Mouse (Mus musculus) limb, embryonic 10.5 days (tissue): ENCODE measurements around the gene Rhoa. TPM values are rescaled to one million over a fixed set of nuclear protein-coding genes. Genes with fewer than 3 reads are reported as not detected.
"Not testable (repeated sequence)": the region's sequence is repeated elsewhere in the genome, so short reads cannot be mapped to it uniquely, and the experiment has no call there.

Source experiments
- DNase-seq: peaks from one replicate; pipeline ENCODE4 v3.0.0-alpha.2; 2017; ENCODE audit warnings: low spot score
- H3K27ac ChIP-seq: fragments of 300-500 bp; sonication (generic); 2 replicates; pipeline ENCODE4 v1.5.1; 2016; ENCODE audit warnings: mild to moderate bottlenecking
- H3K27me3 ChIP-seq: fragments of 300-500 bp; sonication (generic); 2 replicates; pipeline ENCODE4 v1.6.1; 2016; ENCODE audit warnings: low read depth, mild to moderate bottlenecking; ENCODE audit not compliant: poor library complexity, severe bottlenecking
- H3K36me3 ChIP-seq: fragments of 300-500 bp; sonication (generic); 2 replicates; pipeline ENCODE4 v1.6.1; 2016; ENCODE audit warnings: mild to moderate bottlenecking, moderate library complexity
- H3K4me1 ChIP-seq: fragments of 300-500 bp; sonication (generic); 2 replicates; pipeline ENCODE4 v1.6.1; 2016
- H3K4me3 ChIP-seq: fragments of 300-500 bp; sonication (generic); 2 replicates; pipeline ENCODE4 v1.5.1; 2016; ENCODE audit warnings: mild to moderate bottlenecking, moderate library complexity
- H3K9me3 ChIP-seq: fragments of 300-500 bp; sonication (generic); replicated peaks from 2 replicates; pipeline ENCODE4 v1.6.1; 2016; ENCODE audit warnings: mild to moderate bottlenecking
- WGBS: fragments of 180-500 bp; shearing (Covaris S2); methylation state at CpG from one replicate; pipeline ENCODE4 v1.1.7; 2016; 5-methylcytosine and 5-hydroxymethylcytosine counted together
- polyA plus RNA-seq: library from polyadenylated mRNA; unstranded; fragments of >200 nt; fragmentation: Nextera tagmentation; extraction: Ambion mirVana; gene quantifications from 2 replicates; pipeline ENCODE4 v1.2.1, GENCODE M21; 2016

Rhoa gene
- polyA plus RNA-seq, 1 experiment from 2014 or later, result 246 TPM

- 24% methylated on average over 18 of the region's 18 CpGs for WGBS
These were observed 9.2 kb upstream of the Rhoa start, which contains the start of gene Amt for GRCm38 (mm10) chr9:108296453-108297355. Gene Amt (plus strand): TSS chr9:108296853.

DNA sequence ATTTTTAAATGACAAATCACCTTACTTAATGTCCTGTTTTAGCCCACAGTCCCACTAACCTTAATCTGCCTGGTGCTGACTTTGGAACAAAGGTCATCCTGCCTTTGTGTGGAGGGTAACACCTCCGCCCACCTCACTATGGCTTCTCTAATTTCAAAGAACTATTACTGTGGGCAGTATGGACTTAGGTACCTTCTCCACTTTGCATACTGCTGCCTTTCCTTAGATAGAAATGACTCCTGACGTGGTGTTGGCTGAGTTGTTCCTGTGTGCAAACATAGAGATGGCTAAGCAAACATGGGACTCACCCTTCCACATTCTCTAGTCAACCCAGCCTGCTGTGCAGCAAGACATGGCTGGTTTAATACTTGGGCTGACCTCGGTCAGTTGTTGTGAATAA, 4.1 kb upstream of the Rhoa start:
- peaks cover 52% of the 10 kb centered on the region for H3K36me3 ChIP-seq
- 76% methylated on average over 3 of the region's 3 CpGs for WGBS
- H3K27me3 ChIP-seq, result no peaks in the 10 kb centered on the region
- H3K9me3 ChIP-seq, result no peaks in the 10 kb centered on the region
- H3K27ac ChIP-seq, result no peak overlapping the region
- H3K4me1 ChIP-seq, result peaks cover 15% of the 10 kb centered on the region
- no peak for DNase-seq
- H3K4me3 ChIP-seq, result no peak overlapping the region

More at GRCm38 (mm10) chr9:108296453-108297355, 9.2 kb upstream of the Rhoa start, which contains the start of gene Amt:
- peaks cover 17% of the 10 kb centered on the region for H3K4me1 ChIP-seq
- no peaks in the 10 kb centered on the region for H3K27me3 ChIP-seq
- peak within 1 kb of the TSS; percentile 77 for H3K27ac ChIP-seq
- peaks cover 48% of the 10 kb centered on the region for H3K36me3 ChIP-seq
- peak within 1 kb of the TSS; percentile 51 for H3K4me3 ChIP-seq
- H3K9me3 ChIP-seq, result no peaks in the 10 kb centered on the region
- peak; percentile 57 for DNase-seq

- no peak overlapping the region for H3K27ac ChIP-seq
- DNase-seq, result no peak
- no peaks in the 10 kb centered on the region for H3K9me3 ChIP-seq
- H3K4me3 ChIP-seq, result peak overlapping the region; percentile 96
- H3K36me3 ChIP-seq, result peaks cover 45% of the 10 kb centered on the region
- no peaks in the 10 kb centered on the region for H3K27me3 ChIP-seq
- peaks cover 25% of the 10 kb centered on the region for H3K4me1 ChIP-seq
- WGBS, result 88% methylated on average over 4 of the region's 4 CpGs
These were observed 1.2 kb upstream of the Rhoa start for GRCm38 (mm10) chr9:108304716-108305115.

DNA sequence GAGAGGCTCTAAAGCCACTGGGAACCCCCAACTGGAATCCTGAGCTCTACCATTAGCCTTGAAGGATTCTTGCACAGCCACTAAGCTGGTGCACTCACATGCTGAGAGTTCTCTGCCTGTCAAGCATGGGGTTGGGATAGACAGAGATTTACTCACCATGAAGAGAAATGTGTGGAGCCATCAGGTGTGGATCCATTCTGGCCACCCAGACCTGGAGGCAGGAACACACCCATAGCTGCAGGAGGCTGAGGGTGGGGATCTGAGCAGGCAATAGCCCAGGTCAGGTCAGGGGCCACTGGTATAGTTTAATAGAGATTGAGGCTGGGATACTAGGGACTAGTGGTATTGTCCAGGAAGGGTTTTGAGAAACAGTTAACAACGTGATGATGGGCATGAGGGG, 759 bp upstream of the Rhoa start:
- H3K4me3 ChIP-seq, result peak overlapping the region; percentile 96
- peaks cover 25% of the 10 kb centered on the region for H3K4me1 ChIP-seq
- H3K9me3 ChIP-seq, result no peaks in the 10 kb centered on the region
- DNase-seq, result no peak
- 9% methylated on average over 1 of the region's 1 CpGs for WGBS
- H3K36me3 ChIP-seq, result peaks cover 43% of the 10 kb centered on the region
- no peaks in the 10 kb centered on the region for H3K27me3 ChIP-seq
- H3K27ac ChIP-seq, result peak overlapping the region; percentile 97

DNA sequence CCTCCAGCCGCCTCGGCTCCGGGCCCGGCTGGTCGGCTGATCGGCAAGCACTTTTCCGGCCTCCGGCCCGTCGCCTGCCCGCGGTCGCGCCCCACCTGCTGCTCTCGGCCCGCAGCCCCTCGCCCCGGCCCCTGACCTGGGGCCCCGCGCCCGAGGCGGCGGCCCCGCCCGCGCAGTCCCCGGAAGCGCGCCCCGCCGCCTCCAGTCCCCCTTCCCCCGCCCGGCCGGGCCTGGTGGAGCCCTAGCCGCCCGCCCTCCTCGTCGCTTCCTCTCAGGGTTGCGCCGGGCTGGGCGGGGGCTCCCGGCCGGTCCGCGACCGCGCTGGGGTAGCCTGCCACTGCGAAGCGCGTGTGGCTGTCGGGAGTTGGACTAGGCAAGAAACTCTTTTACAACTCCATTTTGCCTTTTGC, 647 bp downstream of the Rhoa start:
- no peak for DNase-seq
- Histone ChIP-seq H3K4me1 (peaks cover 25% of the 10 kb centered on the region), H3K36me3 (peaks cover 31% of the 10 kb centered on the region), H3K27ac (peak overlapping the region; percentile 97), H3K9me3 (no peaks in the 10 kb centered on the region), H3K4me3 (peak overlapping the region; percentile 96), H3K27me3 (no peaks in the 10 kb centered on the region)
- WGBS, result under 1% methylated on average over 51 of the region's 51 CpGs

GRCm38 (mm10) chr9:108307021-108307807, 1.3 kb downstream of the Rhoa start:
- peak overlapping the region; percentile 96 for H3K4me3 ChIP-seq
- H3K27me3 ChIP-seq, result no peaks in the 10 kb centered on the region
- peak overlapping the region; percentile 97 for H3K27ac ChIP-seq
- 27% methylated on average over 12 of the region's 12 CpGs for WGBS
- no peaks in the 10 kb centered on the region for H3K9me3 ChIP-seq
- peaks cover 32% of the 10 kb centered on the region for H3K36me3 ChIP-seq
- DNase-seq, result no peak
- H3K4me1 ChIP-seq, result peaks cover 25% of the 10 kb centered on the region

GRCm38 (mm10) chr9:108308141-108308540, 2.2 kb downstream of the Rhoa start:
- Histone ChIP-seq H3K4me1 (peaks cover 25% of the 10 kb centered on the region), H3K27me3 (no peaks in the 10 kb centered on the region), H3K36me3 (peaks cover 25% of the 10 kb centered on the region), H3K4me3 (peak overlapping the region; percentile 96), H3K9me3 (no peaks in the 10 kb centered on the region), H3K27ac (no peak overlapping the region)
- DNase-seq, result no peak
- 81% methylated on average over 2 of the region's 2 CpGs for WGBS

DNA sequence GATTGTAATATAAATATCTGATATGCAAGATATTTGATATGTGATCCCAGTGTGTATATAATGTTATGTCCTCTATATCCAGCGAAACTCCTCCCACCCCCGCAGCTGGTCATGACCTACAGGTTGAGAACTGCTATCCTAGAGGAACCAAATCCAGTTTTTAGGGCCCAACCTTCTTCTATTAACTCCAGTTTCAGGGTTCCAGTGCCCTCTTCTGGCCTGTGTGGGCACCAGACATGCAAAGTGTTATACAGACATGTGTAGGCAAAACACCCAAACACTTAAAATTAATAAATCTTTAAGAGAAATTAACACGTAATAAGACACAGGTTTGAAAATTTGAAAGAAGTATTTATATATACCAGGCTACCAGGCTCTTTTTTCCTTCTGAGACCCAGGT, 11.6 kb downstream of the Rhoa start:
- peaks cover 84% of the 10 kb centered on the region for H3K36me3 ChIP-seq
- DNase-seq, result no peak
- no peaks in the 10 kb centered on the region for H3K9me3 ChIP-seq
- 95% methylated on average over 3 of the region's 3 CpGs for WGBS
- no peaks in the 10 kb centered on the region for H3K4me1 ChIP-seq
- H3K4me3 ChIP-seq, result no peak overlapping the region
- H3K27me3 ChIP-seq, result no peaks in the 10 kb centered on the region
- H3K27ac ChIP-seq, result no peak overlapping the region

GRCm38 (mm10) chr9:108318462-108318861, 12.5 kb downstream of the Rhoa start:
- Histone ChIP-seq H3K27ac (no peak overlapping the region), H3K27me3 (no peaks in the 10 kb centered on the region), H3K36me3 (peaks cover 91% of the 10 kb centered on the region), H3K9me3 (no peaks in the 10 kb centered on the region), H3K4me1 (no peaks in the 10 kb centered on the region), H3K4me3 (no peak overlapping the region)
- 92% methylated on average over 2 of the region's 2 CpGs for WGBS
- no peak for DNase-seq

- whole genome bisulfite sequencing, result 88% methylated on average over 7 of the region's 7 CpGs
These were observed 16.1 kb downstream of the Rhoa start for GRCm38 (mm10) chr9:108322054-108322453.

DNA sequence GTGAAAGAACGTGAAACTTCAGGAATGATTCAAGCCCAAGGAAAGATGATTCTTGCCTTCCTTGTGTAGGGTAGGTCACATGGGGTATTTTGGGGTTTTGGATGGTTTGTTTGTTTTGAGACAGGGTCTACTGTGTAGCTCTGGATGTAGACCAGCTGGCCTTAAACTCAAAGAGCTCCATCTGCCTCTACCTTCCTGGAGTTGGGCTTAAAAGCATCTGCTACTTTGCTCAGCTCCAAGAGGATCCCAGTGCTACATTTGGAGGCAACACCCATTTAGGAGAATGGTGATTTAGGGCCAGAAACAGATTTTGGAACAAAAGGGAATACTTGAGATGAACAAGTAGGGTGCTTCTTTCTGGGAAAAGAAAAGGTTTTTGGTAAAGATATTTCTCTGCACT, 18.9 kb downstream of the Rhoa start:
- Histone ChIP-seq H3K36me3 (peaks cover 92% of the 10 kb centered on the region), H3K27me3 (no peaks in the 10 kb centered on the region), H3K4me1 (no peaks in the 10 kb centered on the region), H3K4me3 (no peak overlapping the region), H3K9me3 (no peaks in the 10 kb centered on the region), H3K27ac (no peak overlapping the region)
- no peak for DNase-seq
- 93% methylated on average over 1 of the region's 1 CpGs for WGBS

More at GRCm38 (mm10) chr9:108322054-108322453, 16.1 kb downstream of the Rhoa start:
- not testable (repeated sequence) for H3K27me3 ChIP-seq, H3K9me3 ChIP-seq, H3K4me1 ChIP-seq, H3K27ac ChIP-seq, H3K4me3 ChIP-seq, DNase-seq
- peaks cover 89% of the 10 kb centered on the region for H3K36me3 ChIP-seq

DNA sequence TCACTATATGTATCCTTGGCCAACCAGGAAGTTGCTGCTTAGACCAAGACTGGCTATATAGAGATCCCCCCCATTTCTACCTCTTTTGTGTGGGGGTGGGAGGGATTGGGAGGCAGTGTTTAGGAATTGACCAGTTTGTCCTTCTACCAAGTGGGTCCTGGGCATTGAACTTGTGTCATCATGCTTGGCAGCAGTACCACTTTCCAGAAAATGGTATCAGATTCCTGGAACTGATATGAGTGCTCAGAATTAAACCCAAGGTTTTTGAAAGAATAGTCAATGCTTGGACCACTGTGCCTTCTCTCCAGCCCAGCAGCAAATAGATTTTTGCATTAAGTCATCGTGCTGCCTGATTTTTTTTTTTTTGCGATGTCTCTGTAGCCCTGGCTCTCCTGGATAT, 19.9 kb downstream of the Rhoa start:
- 98% methylated on average over 2 of the region's 2 CpGs for WGBS
- H3K4me1 ChIP-seq, result no peaks in the 10 kb centered on the region
- H3K36me3 ChIP-seq, result peaks cover 92% of the 10 kb centered on the region
- H3K4me3 ChIP-seq, result no peak overlapping the region
- no peak for DNase-seq
- no peak overlapping the region for H3K27ac ChIP-seq
- H3K27me3 ChIP-seq, result no peaks in the 10 kb centered on the region
- no peaks in the 10 kb centered on the region for H3K9me3 ChIP-seq
